Mouse (Mus musculus): ENCODE results near the gene Sft2d1.

GRCm38 (mm10) chr17:8295825-8296224, 15.1 kb upstream of the Sft2d1 start:
- peak in 1 of 3 experiments; percentile 38; a peak in 2 of 6 replicates for TF ChIP-seq CTCF (IDR thresholded peaks at IDR 0.05 in 2 of 3, conservative IDR thresholded peaks at IDR 0.05 in 1 of 3; ENCODE audit: control insufficient read depth in 1 of 3, insufficient read depth in 1 of 3, low read depth in 2 of 3, low read length in 3 of 3, poor library complexity in 1 of 3, severe bottlenecking in 1 of 3)
- peak; percentile 18; the same call in 1 of the 2 replicates for TF ChIP-seq SMC3 (IDR thresholded peaks at IDR 0.05; ENCODE audit: low read depth, low read length)
- TF ChIP-seq USF1 (IDR thresholded peaks at IDR 0.05; ENCODE audit: low read depth, low read length): no peak
- TF ChIP-seq CHD1 (IDR thresholded peaks at IDR 0.05; ENCODE audit: low read depth, low read length): no peak
- TF ChIP-seq NELFE (IDR thresholded peaks at IDR 0.05; ENCODE audit: low read depth, low read length): no peak
- TF ChIP-seq E2F4 (IDR thresholded peaks at IDR 0.05; ENCODE audit: borderline replicate concordance, low read depth, low read length): no peak
- no peak for TF ChIP-seq CHD2 (IDR thresholded peaks at IDR 0.05; ENCODE audit: low read length)
- no peak for TF ChIP-seq POLR2AphosphoS5 (IDR thresholded peaks at IDR 0.05; ENCODE audit: borderline replicate concordance, low read depth, low read length)
- TF ChIP-seq TCF12 (IDR thresholded peaks at IDR 0.05; ENCODE audit: low read depth, low read length): no peak
- TF ChIP-seq RAD21 (IDR thresholded peaks at IDR 0.05; ENCODE audit: low read depth, low read length): no peak
- TF ChIP-seq RCOR1 (IDR thresholded peaks at IDR 0.05; ENCODE audit: low read depth, low read length): no peak
- TF ChIP-seq ZC3H11A (IDR thresholded peaks at IDR 0.05; ENCODE audit: low read depth, low read length): no peak
- no peak for TF ChIP-seq ZMIZ1 (IDR thresholded peaks at IDR 0.05; ENCODE audit: low read depth, low read length)
- TF ChIP-seq JUND (IDR thresholded peaks at IDR 0.05; ENCODE audit: low read depth, low read length): no peak

Data from MEL (cell line).